Mouse (Mus musculus) heart, postnatal 0 days (tissue): ENCODE measurements around the gene Gm20661.

ENCODE experiments used
- CTCF ChIP-seq: IDR thresholded peaks from 2 replicates; pipeline ENCODE4 v1.5.1; 2016; ENCODE audit warnings: antibody characterized with exemption, control low read depth, low read depth
- EP300 ChIP-seq: IDR thresholded peaks from 2 replicates; pipeline ENCODE4 v1.6.1; 2016; ENCODE audit warnings: antibody characterized with exemption, low read depth

GRCm38 (mm10) chr9:107964681-107965080 is 18.2 kb upstream of the Gm20661 start:
- TF ChIP-seq CTCF, result no peak
- TF ChIP-seq EP300, result no peak
